Mouse (Mus musculus): Measurements from ENCODE around the gene Bspry.

The Bspry gene

DNA sequence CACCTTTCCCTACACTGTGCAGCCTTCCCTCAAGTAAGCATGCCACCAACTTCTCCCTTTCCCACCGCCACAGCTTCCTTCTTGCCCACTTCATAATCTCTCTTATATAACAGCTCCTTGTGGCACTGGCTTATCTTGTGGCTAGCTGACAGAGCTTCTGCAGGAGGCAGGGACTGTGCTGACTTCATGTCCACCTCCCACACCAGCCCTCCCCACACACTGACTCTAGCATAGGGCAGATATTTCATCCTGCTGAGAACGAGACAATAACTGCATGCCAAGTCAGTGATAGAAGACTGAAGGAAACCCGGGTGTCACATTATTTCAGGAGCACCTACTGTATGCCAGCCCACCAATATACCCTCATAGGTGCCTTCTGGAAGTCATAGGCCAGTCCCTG lies 35.6 kb downstream of the Bspry start:
- no peak for DNase-seq (ENCODE audit: low read depth)

DNA sequence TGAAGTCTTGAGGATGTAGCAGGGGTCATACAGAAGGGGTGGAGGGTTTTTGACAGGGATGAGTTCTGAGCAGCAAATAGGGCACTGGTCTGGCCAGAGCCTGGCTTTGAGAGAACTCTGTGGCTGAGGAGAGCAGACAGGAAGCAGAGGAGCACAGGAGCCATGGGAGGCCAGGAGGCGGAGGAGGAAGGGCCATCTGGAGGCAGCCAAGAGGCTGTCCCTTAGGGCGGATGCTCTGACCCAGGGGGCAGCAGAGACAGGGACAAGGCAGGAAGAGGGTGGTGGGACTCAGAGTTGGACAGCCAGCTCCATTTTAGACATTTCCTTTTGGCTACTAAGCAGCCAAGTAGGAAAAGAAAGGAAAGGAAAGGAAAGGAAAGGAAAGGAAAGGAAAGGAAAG lies 36.2 kb downstream of the Bspry start:
- no peak for DNase-seq (ENCODE audit: low read depth)

DNA sequence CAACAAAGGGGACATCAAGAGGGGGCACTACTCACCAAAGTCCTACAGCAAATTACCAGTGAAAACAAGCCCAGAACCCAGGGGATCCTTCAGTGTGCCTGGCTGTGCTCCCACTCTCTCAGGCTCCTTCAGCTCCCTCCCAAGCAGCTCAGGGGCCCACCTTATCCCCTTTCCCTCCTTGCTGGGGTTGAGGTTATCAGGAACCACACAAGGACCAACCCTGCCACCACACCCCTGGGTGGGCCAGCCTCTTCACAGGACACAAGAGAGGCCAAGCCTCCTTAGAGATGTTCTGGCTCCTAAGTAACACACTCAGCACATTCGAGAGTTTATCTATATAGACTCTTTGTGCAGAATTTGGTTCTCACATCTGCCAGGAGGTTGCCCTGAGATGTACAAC lies 36.7 kb downstream of the Bspry start:
- DNase-seq (ENCODE audit: low read depth) = no peak

DNA sequence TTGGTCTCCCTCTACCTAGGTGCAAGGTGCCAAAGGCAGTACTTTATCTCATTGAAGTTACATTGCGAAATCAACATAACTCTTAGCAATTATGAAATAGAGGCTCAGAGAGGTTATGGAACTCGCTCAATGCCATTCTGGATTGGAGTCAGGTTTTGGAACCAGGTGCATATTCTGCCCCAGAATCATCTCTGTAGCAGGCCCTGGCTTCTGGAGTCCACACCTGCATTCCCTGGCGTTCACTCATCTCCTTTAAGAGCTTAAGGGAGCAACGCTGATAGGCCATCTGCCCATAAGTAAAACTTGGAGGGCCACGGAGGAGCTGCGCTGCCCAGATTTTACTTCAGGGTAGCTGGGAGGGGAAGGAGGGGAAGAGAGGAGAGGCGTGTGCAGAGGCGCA lies 37.2 kb downstream of the Bspry start:
- DNase-seq (ENCODE audit: low read depth) = no peak

DNA sequence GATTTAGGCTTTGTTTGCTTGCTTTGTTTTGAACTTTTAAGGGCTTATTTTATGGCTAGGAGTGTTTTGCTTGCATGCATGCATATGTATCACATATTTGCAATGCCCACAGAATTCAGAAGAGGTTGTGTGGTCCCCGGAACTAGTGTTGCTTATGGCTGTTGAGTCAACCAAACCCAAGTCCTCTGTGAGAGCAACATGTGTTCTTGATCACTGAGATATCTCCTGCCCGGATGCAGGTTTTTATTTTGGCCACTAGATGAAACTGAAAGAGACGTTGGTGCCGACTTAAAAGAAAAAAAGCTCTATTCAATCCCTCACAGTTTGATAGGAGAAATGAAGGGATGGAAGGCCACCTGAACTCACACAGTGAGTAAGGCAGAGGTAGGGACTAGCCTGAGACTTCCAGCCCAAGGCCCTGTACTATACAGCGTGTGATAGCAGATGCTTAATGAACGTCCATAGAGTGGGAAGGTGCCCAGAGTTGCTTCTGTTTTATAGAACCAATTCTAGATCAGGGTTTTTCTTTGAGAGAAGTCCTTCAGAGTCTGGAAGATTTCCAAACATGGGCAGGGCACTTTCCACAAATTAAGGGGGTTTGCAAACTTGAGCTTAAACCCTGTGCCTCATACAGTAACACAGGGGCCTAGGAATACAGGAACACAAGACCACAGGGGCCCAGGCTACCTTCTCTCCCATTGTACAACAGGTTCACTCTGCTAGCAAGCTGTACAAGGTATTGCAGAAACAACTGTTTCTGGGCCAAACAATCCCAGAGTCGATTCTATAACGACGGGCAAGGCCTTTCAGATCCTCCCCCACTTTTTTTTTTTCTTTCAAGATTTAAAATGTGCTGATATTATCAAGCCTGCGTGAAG lies 37.9 kb downstream of the Bspry start:
- no peak for DNase-seq (ENCODE audit: low read depth)

DNA sequence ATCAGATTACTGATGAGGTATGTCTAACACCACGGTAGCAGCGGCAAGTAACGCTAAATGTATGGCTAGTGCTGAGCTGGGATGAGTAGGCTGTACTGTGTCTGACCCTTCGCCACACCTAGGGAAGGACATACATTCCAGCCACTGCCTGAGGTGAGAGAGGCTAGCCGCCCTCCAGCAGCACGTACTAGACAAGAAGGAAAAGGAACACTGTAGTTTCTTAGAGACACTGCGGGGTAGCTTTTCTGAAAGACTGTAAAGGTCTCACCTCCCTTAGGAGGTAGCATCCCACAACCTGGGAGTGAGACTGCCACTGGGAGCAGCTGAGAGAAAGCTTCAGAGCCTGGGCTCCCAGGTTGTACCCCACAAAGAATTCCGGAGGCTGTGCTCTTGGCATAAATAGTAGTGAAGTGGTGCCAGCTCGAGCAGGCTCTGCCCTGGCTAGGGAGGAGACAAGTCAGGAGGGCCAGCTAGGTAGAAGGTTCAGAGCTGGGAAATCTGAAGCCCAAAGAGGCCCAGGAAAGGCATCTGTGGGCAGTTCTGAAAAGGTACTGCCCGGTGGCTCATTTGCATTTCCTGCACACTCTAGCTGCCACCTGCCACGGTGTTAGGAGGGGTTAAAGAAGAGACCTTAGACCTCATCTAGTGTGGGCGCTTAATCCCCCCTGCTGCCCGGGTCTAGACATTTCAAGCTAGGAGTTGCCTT lies 38.7 kb downstream of the Bspry start:
- no peak for DNase-seq (ENCODE audit: low read depth)

DNA sequence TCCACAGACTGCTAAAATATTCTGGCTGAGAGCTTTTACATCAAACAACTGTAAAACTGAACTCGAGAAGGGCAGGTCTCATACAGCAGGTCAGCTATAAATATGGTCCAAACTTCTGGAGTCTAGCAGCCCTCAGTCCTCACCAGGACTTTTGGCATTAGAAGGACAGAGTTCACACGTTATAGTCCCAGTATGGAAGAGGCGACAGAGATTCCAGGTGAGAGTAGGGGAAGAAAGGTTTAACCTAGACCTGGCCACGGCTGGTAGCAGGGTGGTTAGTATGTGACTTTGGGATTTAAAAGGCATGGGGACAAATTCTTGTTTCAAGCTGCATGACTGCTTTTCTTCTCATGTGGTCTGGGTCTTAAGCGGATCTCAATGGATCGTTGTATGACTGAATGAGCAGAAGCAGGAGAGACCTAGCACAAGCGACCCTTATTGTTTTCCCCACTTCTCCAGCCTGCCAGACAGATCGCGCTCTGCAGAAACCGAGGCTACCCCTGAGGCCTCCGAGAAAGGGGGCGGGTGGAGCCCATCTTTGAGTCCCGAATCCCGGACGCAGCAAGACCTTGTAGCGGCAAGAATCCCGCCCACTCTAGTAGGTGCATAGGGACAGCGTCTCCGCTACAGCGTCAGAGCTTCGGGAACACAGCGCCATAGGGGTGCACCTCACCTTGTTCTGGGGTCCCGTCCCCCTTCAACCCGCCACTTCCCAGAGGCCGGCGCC lies 39.4 kb downstream of the Bspry start:
- no peak for DNase-seq (ENCODE audit: low read depth)

DNA sequence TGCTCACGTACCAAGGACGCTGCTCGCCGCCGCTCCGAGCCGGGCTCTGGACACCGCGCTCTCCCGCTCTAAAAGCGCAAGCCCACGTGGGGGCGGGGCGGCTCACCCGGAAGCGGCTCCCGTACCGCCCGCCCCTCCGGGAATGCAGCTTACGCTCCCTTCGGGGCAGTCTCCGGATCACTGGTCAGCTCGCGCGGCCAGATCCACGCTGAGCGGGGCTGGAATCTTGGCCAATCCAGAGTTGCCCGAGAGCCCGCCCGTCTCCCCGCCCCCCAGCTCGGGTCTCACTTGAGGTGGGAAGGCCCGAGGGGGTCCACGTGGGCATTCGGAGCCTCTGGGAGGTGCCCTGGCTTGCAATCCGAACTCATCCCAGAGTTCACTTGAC lies 40.0 kb downstream of the Bspry start, which contains the start of gene Alad:
Gene Alad, minus strand, starts transcription at position 70 of the 385 bp plus-strand sequence.
- peak; percentile 75 for DNase-seq (ENCODE audit: low read depth)

DNA sequence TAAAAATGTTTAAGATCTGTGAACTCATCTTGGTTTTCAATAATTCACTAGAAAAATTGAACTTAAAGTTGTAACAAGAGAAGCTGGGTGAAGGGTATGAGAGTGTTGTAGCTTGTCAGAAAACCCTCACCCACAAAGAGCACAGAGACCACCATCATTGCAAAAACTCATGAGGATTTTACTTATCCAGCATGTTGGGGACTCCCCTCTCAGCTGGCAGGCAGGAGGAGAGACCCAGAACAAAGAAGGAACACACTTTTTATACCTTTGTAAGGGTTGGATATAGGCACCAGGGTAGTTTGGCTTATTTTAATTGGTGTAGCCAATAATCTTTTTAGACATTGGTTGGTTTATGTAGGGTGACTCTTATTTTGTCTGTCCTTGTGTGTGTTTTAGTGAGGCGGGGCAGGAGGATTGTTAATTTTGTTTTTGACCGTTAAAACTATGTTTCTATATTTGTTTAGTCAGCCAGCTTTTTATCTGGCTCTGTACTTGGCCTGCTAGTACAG lies 41.1 kb downstream of the Bspry start:
- no peak for DNase-seq (ENCODE audit: low read depth)

DNA sequence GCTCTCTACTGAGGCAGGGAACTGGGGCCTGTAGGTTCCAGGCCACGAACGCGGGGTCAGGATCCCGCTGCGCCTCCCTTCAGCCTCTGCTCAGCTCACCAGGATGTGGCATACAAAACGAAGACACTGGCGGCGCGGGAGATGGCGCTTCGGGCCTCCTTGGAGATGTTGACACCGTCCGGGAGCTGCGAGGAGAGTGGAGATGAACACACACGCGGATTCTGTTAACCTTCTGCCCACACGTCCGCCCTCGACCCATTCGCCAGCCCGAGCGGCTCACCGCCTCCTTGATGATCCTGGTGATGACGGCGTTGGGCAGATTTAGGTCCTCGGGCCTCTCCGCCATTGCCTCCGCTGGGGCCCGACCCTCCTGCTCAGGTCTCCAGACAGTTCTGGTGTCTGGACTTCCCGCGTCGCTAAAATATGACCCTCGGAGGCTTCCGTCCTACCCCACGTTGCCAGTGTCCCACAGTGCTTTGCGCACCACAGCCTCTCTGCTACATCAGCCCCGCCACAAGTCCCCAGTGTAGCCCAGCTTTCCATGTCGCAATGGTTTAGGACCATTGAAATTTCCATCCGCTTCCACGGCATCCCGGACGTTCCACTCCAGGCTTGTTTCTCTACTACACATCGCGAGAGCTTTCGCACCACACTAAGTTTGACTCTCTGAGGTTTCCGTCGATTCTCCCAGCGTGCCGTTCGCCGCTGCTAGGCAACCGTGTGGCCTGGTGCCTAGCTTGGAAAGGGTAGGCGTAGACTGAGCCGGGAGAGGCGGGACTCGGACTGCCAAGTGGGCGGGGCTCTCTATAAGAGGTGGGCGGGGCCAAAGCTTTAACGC lies 45.0 kb downstream of the Bspry start, which contains the start of the genes Pole3 and 4933430I17Rik:
Gene Pole3, minus strand, starts transcription at position 418 of the 838 bp plus-strand sequence.
Gene 4933430I17Rik, plus strand, starts transcription at position 719 of the 838 bp plus-strand sequence.
- DNase-seq (ENCODE audit: low read depth) = peak; percentile 99

DNA sequence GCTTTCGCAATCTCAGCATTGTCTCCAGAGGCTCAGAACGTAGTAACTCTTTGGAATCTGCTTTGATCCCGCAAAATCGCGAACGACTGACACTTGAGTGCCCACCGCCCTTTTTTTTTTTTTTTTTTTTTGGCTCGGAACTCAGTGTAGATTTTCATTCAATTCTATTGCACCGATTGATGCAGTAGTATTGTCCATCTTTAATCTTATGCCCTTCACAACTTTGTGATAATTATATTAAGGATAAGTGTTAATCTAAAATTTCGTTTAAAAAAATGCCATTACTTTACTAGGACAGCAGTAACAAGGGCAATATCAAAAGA lies 45.6 kb downstream of the Bspry start:
- DNase-seq (ENCODE audit: low read depth) = no peak

DNA sequence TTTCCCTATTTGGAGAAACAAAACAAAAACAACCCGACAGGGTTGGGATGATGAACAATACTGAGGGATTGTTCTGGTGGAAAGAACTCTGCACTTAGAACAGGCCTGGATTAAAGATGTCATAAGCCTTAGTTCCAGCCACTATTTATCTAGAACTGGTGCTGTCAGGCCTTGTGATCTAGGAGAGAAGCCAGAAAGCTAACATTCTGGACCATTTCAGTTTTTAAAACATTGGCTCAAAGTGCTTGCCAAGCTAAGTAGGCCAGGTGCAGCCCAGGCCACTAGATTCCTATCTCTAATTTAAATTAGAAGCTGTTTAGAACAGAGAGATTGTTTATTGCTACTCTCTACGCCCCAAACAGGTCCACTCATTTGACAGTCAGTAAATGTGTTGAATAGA lies 46.4 kb downstream of the Bspry start:
- DNase-seq (ENCODE audit: low read depth) = no peak

DNA sequence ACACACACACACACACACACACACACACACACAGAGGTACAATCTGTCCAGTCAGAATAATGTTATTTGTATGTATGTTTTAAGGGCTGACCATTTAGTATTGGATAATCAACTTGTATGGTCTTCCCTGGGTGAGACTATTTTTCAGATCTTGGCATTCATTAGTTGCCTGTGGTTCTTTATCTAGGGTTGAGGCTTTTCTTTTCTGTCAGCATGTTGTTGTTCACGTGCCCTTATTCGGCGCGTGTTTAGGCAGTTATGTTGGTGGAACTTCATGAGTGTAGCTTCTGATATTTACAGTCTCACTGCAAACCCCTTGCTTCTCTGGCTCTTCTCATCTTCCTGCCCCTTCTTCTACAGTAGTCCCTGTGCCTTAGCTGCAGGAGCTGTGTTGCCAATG lies 47.8 kb downstream of the Bspry start:
- DNase-seq (ENCODE audit: low read depth) = no peak

DNA sequence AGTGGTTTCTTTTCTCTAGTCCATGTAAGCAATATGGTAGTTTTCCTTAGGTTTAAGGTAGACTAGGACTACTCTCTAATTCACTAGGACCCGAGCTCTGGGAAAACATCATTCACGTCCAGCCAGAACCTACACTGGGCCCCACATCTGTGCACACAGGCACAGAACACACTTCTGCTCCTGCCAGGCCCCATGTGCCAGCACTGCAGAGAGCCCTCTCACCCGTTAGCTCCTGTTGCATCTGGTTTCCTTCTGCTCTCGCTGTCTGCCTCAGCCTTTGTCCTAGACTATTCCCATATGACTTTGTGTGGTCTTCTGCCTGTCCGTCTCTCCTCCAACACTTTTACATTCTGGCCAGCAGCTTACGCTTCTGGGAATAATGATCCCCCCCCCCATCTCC lies 53.9 kb downstream of the Bspry start:
- no peak for DNase-seq (ENCODE audit: low read depth)

DNA sequence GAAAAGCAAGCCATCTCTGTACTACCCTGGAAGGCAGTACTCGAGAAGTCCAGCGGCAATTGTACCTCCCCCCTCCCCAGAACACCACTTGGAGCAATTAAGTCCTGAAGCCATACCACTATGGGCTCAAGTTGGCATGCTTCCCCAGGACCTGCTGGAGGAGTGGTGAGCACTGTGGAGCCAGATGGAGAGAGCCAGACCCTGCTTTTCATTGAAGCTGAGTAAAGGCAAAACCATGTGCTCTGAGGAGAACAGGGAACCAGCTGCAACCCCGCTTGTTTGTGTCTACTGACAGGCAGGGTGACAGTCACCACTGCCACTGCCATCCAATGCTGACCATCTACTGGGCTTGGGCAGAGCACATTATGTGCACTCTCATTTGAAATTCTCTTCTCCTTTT lies 61.9 kb downstream of the Bspry start:
- DNase-seq (ENCODE audit: low read depth) = no peak

DNA sequence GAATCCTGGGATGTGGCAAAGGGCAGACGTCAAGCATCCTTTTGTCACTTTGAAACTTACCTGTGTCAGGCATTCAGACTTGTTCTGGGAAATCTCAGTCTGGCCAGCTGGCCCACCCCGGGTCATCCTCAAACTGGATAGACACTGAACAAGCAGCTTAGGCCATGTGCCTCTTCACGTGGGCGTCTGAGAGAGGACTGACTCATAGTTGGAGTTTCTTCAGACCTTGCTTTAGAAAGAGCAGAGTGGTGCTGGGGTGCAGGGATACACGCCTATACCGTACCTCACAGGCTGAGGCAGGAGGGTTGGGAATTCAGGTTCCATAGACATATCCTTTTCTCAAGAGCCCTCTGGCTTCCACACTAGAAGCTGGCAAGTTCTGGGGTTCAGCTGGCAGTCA lies 63.9 kb downstream of the Bspry start:
- DNase-seq (ENCODE audit: low read depth) = no peak

DNA sequence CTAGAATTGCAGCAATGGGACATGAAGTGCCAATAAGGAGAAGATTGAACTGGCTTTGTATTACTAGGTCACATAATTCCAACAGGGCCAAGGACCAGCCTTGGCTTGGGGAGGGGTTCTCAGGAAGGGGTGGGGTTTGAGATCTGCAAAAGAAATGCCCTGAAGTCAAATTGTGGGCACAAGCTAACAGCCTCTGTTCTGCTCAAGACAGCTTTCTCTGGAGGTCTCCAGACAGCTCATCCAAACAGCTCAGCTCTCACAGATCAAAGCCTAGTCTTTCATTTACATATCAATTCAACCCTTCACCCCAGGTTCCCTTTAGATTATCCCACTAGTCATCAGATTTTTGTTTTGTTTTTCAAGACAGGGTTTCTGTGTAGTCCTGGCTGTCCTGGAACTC lies 64.9 kb downstream of the Bspry start:
- DNase-seq (ENCODE audit: low read depth) = no peak

Data from naive thymus-derived CD4-positive, alpha-beta T cell, adult 2 months (primary cell).